Mouse (Mus musculus): ENCODE measurements around the gene Parl.

GRCm38 (mm10) chr16:20237426-20237825 lies 64.8 kb downstream of the Parl start:
- no peak for TF ChIP-seq CTCF (conservative IDR thresholded peaks at IDR 0.05; ENCODE audit: insufficient read depth, insufficient read length, low read depth, low read length)
- no peak for TF ChIP-seq POLR2A (IDR thresholded peaks at IDR 0.05; ENCODE audit: low read depth, low read length)

Measured in kidney, adult 2 months (tissue).